Mouse (Mus musculus) kidney, adult 2 months (tissue): ENCODE measurements around the gene Jazf1. TPM values are rescaled to one million over a fixed set of nuclear protein-coding genes. Genes with fewer than 3 reads are reported as not detected.

Experiments used
- DNase-seq: peaks from one replicate; pipeline ENCODE4 v3.0.0; 2021
- H3K27ac ChIP-seq: fragments of 200-500 bp; 2 replicates; pipeline ENCODE4 v1.5.1; 2012; ENCODE audit warnings: low read depth, low read length, control low read depth, inconsistent platforms; ENCODE audit not compliant: insufficient read depth
- H3K27me3 ChIP-seq: fragments of 200-500 bp; replicated peaks from 2 replicates; pipeline ENCODE4 v1.6.1; 2012; ENCODE audit warnings: mild to moderate bottlenecking, moderate library complexity, low read length, inconsistent platforms; ENCODE audit not compliant: control insufficient read depth, insufficient read depth
- H3K36me3 ChIP-seq: fragments of 200-500 bp; 2 replicates; pipeline ENCODE4 v1.6.1; 2012; ENCODE audit warnings: mild to moderate bottlenecking, moderate library complexity, low read length, inconsistent platforms; ENCODE audit not compliant: control insufficient read depth, insufficient read depth
- H3K4me1 ChIP-seq: fragments of 200-500 bp; 2 replicates; pipeline ENCODE4 v1.6.1; 2011; ENCODE audit warnings: low read length; ENCODE audit not compliant: control insufficient read depth, insufficient read depth
- H3K4me3 ChIP-seq: fragments of 200-500 bp; 2 replicates; pipeline ENCODE4 v1.5.1; 2011; ENCODE audit warnings: mild to moderate bottlenecking, low read depth, low read length, control low read depth; ENCODE audit not compliant: insufficient read depth
- CTCF ChIP-seq: fragments of 200-500 bp; conservative IDR thresholded peaks from 2 replicates; pipeline ENCODE4 v1.5.1; 2011; ENCODE audit warnings: low read depth, mild to moderate bottlenecking, control low read depth, low read length, moderate library complexity, mixed read lengths; ENCODE audit not compliant: insufficient read depth, insufficient read length
- POLR2A ChIP-seq: fragments of 200-500 bp; IDR thresholded peaks from one replicate; pipeline ENCODE4 v1.6.1; 2011; ENCODE audit warnings: low read depth, low read length, control low read depth
- WGBS: fragments of 180-500 bp; shearing (Covaris S2); methylation state at CpG from one replicate; pipeline ENCODE4 v1.1.7; 2018; 5-methylcytosine and 5-hydroxymethylcytosine counted together
- polyA plus RNA-seq: library from polyadenylated mRNA; depleted of rRNA; stranded (reverse); fragments of >200 nt; gene quantifications from 2 replicates; pipeline ENCODE4 v1.2.3, GENCODE M21; 2012

The Jazf1 gene
- polyA plus RNA-seq, 1 experiment = 0.84 TPM

- WGBS = 75% methylated on average over 2 of the region's 2 CpGs
- H3K36me3 ChIP-seq = no peaks in the 10 kb centered on the region
- no peak for DNase-seq
- H3K27ac ChIP-seq = no peak overlapping the region
- no peaks in the 10 kb centered on the region for H3K4me1 ChIP-seq
- TF ChIP-seq POLR2A = no peak
- no peak for TF ChIP-seq CTCF
- no peaks in the 10 kb centered on the region for H3K27me3 ChIP-seq
- no peak overlapping the region for H3K4me3 ChIP-seq
Measured at GRCm38 (mm10) chr6:53005544-53005943, 62.9 kb downstream of the Jazf1 start.

- Histone ChIP-seq H3K27me3 (no peaks in the 10 kb centered on the region), H3K36me3 (no peaks in the 10 kb centered on the region), H3K4me3 (no peak overlapping the region), H3K4me1 (no peaks in the 10 kb centered on the region), H3K27ac (no peak overlapping the region)
- 90% methylated on average over 8 of the region's 8 CpGs for WGBS
- TF ChIP-seq CTCF = no peak
- no peak for TF ChIP-seq POLR2A
- DNase-seq = no peak
Measured at GRCm38 (mm10) chr6:52990816-52991215, 77.6 kb downstream of the Jazf1 start.

- DNase-seq = no peak
- 90% methylated on average over 6 of the region's 6 CpGs for WGBS
- TF ChIP-seq POLR2A (no peak), CTCF (no peak)
- Histone ChIP-seq H3K27me3 (no peaks in the 10 kb centered on the region), H3K4me3 (no peak overlapping the region), H3K4me1 (no peaks in the 10 kb centered on the region), H3K36me3 (no peaks in the 10 kb centered on the region), H3K27ac (no peak overlapping the region)
Measured at GRCm38 (mm10) chr6:52987905-52988640, 80.4 kb downstream of the Jazf1 start.

GRCm38 (mm10) chr6:52987391-52987790 is 81.0 kb downstream of the Jazf1 start:
- Histone ChIP-seq H3K27ac (no peak overlapping the region), H3K27me3 (no peaks in the 10 kb centered on the region), H3K4me1 (no peaks in the 10 kb centered on the region), H3K36me3 (no peaks in the 10 kb centered on the region), H3K4me3 (no peak overlapping the region)
- TF ChIP-seq CTCF (peak; percentile 70), POLR2A (no peak)
- DNase-seq = peak; percentile 50
- WGBS = 54% methylated on average over 4 of the region's 4 CpGs

GRCm38 (mm10) chr6:52982175-52982574 is 86.3 kb downstream of the Jazf1 start:
- no peak for DNase-seq
- Histone ChIP-seq H3K27ac (no peak overlapping the region), H3K27me3 (no peaks in the 10 kb centered on the region), H3K36me3 (no peaks in the 10 kb centered on the region), H3K4me3 (no peak overlapping the region), H3K4me1 (no peaks in the 10 kb centered on the region)
- TF ChIP-seq CTCF (no peak), POLR2A (no peak)
- WGBS = 96% methylated on average over 6 of the region's 6 CpGs

- no peaks in the 10 kb centered on the region for H3K4me1 ChIP-seq
- H3K36me3 ChIP-seq = no peaks in the 10 kb centered on the region
- TF ChIP-seq CTCF (no peak), POLR2A (no peak)
- DNase-seq = no peak
- H3K27ac ChIP-seq = no peak overlapping the region
- no peak overlapping the region for H3K4me3 ChIP-seq
- 92% methylated on average over 6 of the region's 6 CpGs for WGBS
- no peaks in the 10 kb centered on the region for H3K27me3 ChIP-seq
Measured at GRCm38 (mm10) chr6:52979503-52979902, 88.9 kb downstream of the Jazf1 start.

- no peak overlapping the region for H3K4me3 ChIP-seq
- no peak for DNase-seq
Measured at GRCm38 (mm10) chr6:52973351-52973750, 95.1 kb downstream of the Jazf1 start.

GRCm38 (mm10) chr6:52972138-52972537 is 96.3 kb downstream of the Jazf1 start:
- Histone ChIP-seq H3K4me1 (no peaks in the 10 kb centered on the region), H3K27me3 (no peaks in the 10 kb centered on the region), H3K4me3 (no peak overlapping the region), H3K27ac (no peak overlapping the region), H3K36me3 (no peaks in the 10 kb centered on the region)
- 72% methylated on average over 7 of the region's 7 CpGs for WGBS
- DNase-seq = no peak
- TF ChIP-seq CTCF = peak; percentile 42; the same call in 1 of the 2 replicates
- TF ChIP-seq POLR2A = no peak

More at GRCm38 (mm10) chr6:52973351-52973750, 95.1 kb downstream of the Jazf1 start:
- no peak overlapping the region for H3K27ac ChIP-seq
- H3K27me3 ChIP-seq = no peaks in the 10 kb centered on the region
- no peaks in the 10 kb centered on the region for H3K4me1 ChIP-seq
- 93% methylated on average over 5 of the region's 5 CpGs for WGBS
- TF ChIP-seq CTCF = no peak
- TF ChIP-seq POLR2A = no peak
- H3K36me3 ChIP-seq = no peaks in the 10 kb centered on the region
